Mouse (Mus musculus) testis, postnatal 10 days (tissue): Measurements from ENCODE around the gene Dpp4.

Experiments used
- DNase-seq: peaks from one replicate; pipeline ENCODE4 v3.0.0; 2021; ENCODE audit warnings: low spot score

Dpp4 gene

DNA sequence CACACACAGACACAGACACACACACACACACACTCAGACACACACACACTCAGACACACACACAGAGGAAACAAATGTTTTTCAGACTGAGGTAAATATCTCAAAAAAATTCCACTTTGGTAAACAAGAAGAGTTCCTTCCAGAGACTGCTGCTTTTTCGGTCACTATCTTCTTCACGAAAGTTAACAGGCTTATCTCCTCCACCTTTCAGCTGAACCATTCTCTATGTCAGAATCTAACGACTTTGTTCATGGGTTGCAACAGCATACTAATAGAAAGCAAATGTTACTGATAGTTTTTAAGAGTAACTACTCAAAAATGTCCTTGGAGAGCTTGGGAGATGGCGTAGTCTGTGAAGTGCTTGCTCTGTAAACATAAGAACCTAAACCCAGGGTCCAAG is 124.5 kb downstream of the Dpp4 start:
- no peak for DNase-seq

DNA sequence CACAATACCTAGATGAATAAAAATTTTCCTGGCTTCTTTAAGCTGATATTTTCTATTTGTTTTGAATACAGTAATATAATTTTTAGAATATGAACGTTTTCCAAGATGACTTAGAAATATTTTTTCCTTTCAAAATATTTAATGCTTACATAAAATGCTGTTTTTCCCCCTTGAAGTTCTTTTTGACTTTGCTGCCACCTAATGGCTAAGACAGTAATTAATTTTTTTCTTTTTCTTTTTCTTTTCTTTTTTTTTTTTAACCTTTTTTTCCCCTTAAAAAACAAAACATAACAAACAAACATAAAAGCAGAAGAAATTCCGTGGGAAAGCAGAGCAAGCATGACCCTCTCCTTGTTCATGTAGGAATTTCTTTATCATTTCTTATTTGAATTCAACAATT is 126.2 kb downstream of the Dpp4 start:
- no peak for DNase-seq

DNA sequence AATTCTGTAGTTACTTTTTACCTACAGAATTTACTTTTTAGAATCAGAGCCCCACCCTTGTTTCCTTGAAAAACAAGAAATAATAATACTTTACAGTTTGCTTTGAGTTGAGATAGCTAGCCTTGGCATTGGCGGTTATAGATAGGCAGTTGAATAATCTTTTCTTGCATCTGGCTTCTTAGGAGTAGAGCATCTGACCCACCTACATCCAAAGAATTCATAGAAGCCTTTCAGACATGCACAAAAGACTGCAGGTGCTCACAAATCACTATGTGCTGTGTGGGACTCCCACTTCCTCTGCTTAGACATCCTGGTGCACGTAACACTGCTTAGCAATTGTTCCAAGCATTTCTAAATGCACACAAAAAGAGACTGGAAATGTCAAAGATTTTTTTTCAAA is 127.0 kb downstream of the Dpp4 start:
- DNase-seq, result no peak
